8 mouse cellular contexts compared by ENCODE assay signal in the genomic region with DNA sequence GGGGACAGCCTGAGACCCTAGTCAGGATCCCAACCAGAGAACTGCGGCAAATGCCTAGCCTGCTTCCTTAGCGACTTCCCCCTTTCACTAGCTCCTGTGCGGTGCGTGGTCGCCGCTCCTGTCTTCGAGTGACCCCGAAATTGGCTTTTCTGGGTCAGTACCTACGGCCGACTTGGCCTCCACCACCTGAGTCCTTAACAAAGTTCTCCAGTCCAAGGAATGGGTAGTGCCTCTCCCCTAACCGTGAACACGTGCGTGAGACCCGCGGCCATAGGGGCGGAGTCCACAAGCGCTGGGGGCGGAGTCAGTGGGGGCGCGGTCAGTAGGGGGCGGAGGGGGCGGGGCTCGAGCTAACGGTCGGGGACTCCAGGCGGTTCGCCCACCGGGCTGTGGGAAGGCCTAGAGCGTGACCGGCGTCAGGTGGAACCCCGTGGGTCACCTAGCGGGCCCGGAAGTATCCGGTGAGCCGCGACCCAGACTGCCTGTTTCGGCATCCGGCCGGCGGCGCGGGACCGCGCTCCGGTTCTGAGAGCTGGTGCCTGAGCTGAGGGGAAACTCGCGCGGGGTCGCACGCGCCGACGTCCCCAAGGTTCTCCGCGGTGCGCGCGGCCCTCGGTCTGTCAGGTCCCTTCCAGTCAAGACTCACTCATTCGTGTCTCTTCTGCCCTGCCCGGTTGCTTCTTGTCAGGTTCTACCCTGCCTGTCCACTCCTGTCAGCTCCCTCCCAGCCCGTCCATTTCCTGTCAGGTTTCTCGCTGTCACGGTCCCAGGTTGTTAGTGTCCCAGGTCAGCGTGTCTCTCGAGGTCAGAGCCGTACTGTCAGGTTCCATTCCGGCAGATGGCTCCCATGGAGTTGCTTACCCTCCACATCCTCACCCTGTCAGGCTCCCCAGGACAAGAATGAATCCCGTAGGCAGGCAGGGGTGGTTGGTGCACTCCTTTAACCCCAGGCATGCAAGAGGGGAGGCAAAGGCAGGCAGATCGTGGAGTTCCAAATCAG. TPM values are rescaled to one million over a fixed set of nuclear protein-coding genes. Genes with fewer than 3 reads are reported as not detected.
A peak's percentile ranks its signal among the peaks of the same experiment; 100 is the strongest.
DNase-seq lines count a peak whose midpoint lies in the region; ATAC-seq and TF ChIP-seq lines count a peak whose summit lies in the region.

A gene (plus strand): TSS at position 338 of the 1,000 bp plus-strand sequence.

- intact Hi-C loops in heart, postnatal 10 days (cut with DNase I): no loop called here

- under 1% methylated on average over 71 of the region's 71 CpGs for WGBS in lung, embryonic 16.5 days

- H3K27ac ChIP-seq in ES-Bruce4 (ENCODE audit: insufficient read depth, low read length): no peak within 1 kb of the TSS
- no peak within 1 kb of the TSS for H3K27ac ChIP-seq in lung, embryonic 16.5 days (ENCODE audit: low read length)

- H3K27me3 ChIP-seq in ES-Bruce4 (ENCODE audit: control insufficient read depth, insufficient read depth, low read length, poor library complexity, severe bottlenecking): no peaks in the 10 kb centered on the region; the same call in 1 of the 2 replicates
- peaks cover 32% of the 10 kb centered on the region for H3K27me3 ChIP-seq in erythroblast, embryonic 14.5 days (ENCODE audit: control insufficient read depth)
- peaks cover 16% of the 10 kb centered on the region for H3K27me3 ChIP-seq in lung, embryonic 16.5 days (ENCODE audit: control insufficient read depth, insufficient read depth, low read depth, low read length)

- H3K4me2 ChIP-seq in lung, embryonic 16.5 days (ENCODE audit: low read depth, low read length): peak within 1 kb of the TSS; percentile 82

- ATAC-seq in lung, embryonic 16.5 days (ENCODE audit: low read depth): peak; percentile 95

- H3K4me3 ChIP-seq in ES-Bruce4 (ENCODE audit: low read depth, low read length): peak within 1 kb of the TSS; percentile 70
- H3K4me3 ChIP-seq in erythroblast, embryonic 14.5 days (replicated peaks): peak within 1 kb of the TSS; percentile 82
- H3K4me3 ChIP-seq in lung, embryonic 16.5 days (ENCODE audit: low read length): peak within 1 kb of the TSS; percentile 62

- TF ChIP-seq CTCF in ES-Bruce4 (IDR thresholded peaks at IDR 0.05; ENCODE audit: low read depth, low read length): no peak

- H3K36me3 ChIP-seq in ES-Bruce4 (ENCODE audit: control insufficient read depth, insufficient read depth, low read length, poor library complexity, severe bottlenecking): no peaks in the 10 kb centered on the region
- no peaks in the 10 kb centered on the region for H3K36me3 ChIP-seq in erythroblast, embryonic 14.5 days (ENCODE audit: control insufficient read depth)
- no peaks in the 10 kb centered on the region for H3K36me3 ChIP-seq in lung, embryonic 16.5 days (ENCODE audit: control insufficient read depth, insufficient read depth, low read length)

- 0 out of 2 replicates have a peak, but pooled peaks have one; percentile 3 for TF ChIP-seq EP300 in ES-Bruce4 (IDR thresholded peaks at IDR 0.05; ENCODE audit: insufficient read depth, low read depth, low read length)

- DNase-seq in brain, adult 2 months (ENCODE audit: low read depth, low spot score): peak; percentile 27
- DNase-seq in heart, postnatal 10 days: peak; percentile 57 to 74
- DNase-seq in kidney, postnatal 36 days: peak; percentile 79 to 91
- DNase-seq in ovary, adult 18-20 months (ENCODE audit: low spot score): peak; percentile 47
- peak; percentile 79 for DNase-seq in thymus, postnatal 14 days

- peak within 1 kb of the TSS; percentile 59 for H3K9ac ChIP-seq in ES-Bruce4 (ENCODE audit: low read depth, poor library complexity, severe bottlenecking)
- H3K9ac ChIP-seq in lung, embryonic 16.5 days (ENCODE audit: low read length): peak within 1 kb of the TSS; percentile 54

- no peaks in the 10 kb centered on the region for H3K9me3 ChIP-seq in ES-Bruce4 (replicated peaks; ENCODE audit: control insufficient read depth, insufficient read depth, low read length, poor library complexity, severe bottlenecking)
- H3K9me3 ChIP-seq in erythroblast, embryonic 14.5 days (ENCODE audit: control insufficient read depth, low read length): no peaks in the 10 kb centered on the region
- no peaks in the 10 kb centered on the region for H3K9me3 ChIP-seq in lung, embryonic 16.5 days (ENCODE audit: control insufficient read depth, low read length)

- TF ChIP-seq POLR2A in ES-Bruce4 (IDR thresholded peaks at IDR 0.05; ENCODE audit: insufficient read depth, low read length): no peak

- no peaks in the 10 kb centered on the region for H3K4me1 ChIP-seq in ES-Bruce4 (ENCODE audit: control insufficient read depth, insufficient read depth, low read length)
- H3K4me1 ChIP-seq in erythroblast, embryonic 14.5 days (ENCODE audit: control insufficient read depth): peaks cover 13% of the 10 kb centered on the region
- H3K4me1 ChIP-seq in lung, embryonic 16.5 days (replicated peaks; ENCODE audit: control insufficient read depth, insufficient read depth, low read length): peaks cover 4% of the 10 kb centered on the region; the same call in 1 of the 2 replicates

RNA-seq across cellular contexts. Expression of the gene that starts here (rescaled TPM):
- not detected in 2 replicates for polyA plus RNA-seq in ES-Bruce4 (2011; ENCODE audit: insufficient read depth, insufficient read length, low read depth, missing spikeins)
- polyA plus RNA-seq in erythroblast, embryonic 14.5 days (2012): not detected in 2 replicates
- total RNA-seq in heart, postnatal 10 days (2021): not detected
- not detected in 2 replicates for polyA plus RNA-seq in lung, embryonic 16.5 days (2015; fragmentation: Nextera tagmentation; extraction: Ambion mirVana)

Comparison
In these comparisons a context has a peak if more than half of its experiments do, and no peak if none do; other contexts are left out.
1. Peak in DNase-seq in heart, postnatal 10 days; RNA of the gene not detected or under 1 TPM.
2. Peak in ATAC-seq, H3K4me3 ChIP-seq, H3K9ac ChIP-seq and H3K4me2 ChIP-seq in lung, embryonic 16.5 days; RNA of the gene not detected or under 1 TPM.
3. DNase-seq: peak in every context shown above with its lines; median percentile 85 in kidney, postnatal 36 days; 79 in thymus, postnatal 14 days; 66 in heart, postnatal 10 days; 47 in ovary, adult 18-20 months; 27 in brain, adult 2 months.